Mouse (Mus musculus): Measurements from ENCODE around the gene Hoxa9.
A peak's percentile ranks its signal among the peaks of the same experiment; 100 is the strongest.

Hoxa9 gene

GRCm38 (mm10) chr6:52208868-52209684 is 21.8 kb downstream of the Hoxa9 start:
- H3K36me3 ChIP-seq (ENCODE audit: insufficient read depth, low read length), result no peaks in the 10 kb centered on the region
- H3K9me3 ChIP-seq (ENCODE audit: low read length), result no peaks in the 10 kb centered on the region
- TF ChIP-seq NANOG (IDR thresholded peaks at IDR 0.05; ENCODE audit: borderline replicate concordance, low read length), result no peak

DNA sequence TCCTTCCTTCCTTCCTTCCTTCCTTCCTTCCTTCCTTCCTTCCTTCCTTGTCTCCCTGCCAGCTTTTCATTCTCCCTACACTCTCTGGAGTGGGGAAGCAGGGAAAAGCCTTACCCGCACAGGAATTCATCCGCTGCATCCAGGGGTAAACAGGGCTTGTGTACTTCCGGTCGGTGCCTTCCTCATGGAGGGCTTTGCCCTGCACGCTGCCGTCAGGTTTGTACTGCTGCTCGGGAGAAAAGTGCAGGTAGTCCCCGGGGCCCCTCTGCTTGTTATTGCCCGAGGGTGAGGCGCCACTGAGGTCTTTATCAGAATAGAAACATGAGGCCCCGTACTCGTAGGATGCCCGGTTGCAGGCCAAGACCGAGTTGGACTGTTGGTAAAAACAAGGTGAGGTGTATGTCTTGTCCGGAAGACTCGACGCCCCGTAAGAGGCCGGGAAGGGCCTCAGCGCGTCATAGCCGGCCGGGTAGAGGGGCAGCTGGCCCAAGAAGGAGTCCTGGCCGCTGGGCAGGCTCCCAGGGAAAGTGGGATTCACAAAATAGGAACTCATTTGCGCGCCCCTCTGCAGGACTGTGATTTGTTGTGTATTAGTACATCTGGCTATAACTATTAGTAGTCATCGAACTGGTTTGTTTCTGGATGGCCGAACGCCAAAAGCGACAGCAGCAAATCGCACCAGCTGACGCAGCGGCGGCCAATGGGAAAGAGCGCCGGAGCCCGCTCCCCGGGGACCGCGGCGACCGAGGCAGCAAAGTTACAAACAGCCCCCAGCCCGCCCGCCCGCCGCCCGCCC is 22.6 kb downstream of the Hoxa9 start, which contains the start of gene Hoxa6:
Gene Hoxa6 (minus strand): TSS at position 651 of the 796 bp plus-strand sequence.
- Histone ChIP-seq H3K36me3 (ENCODE audit: insufficient read depth, low read length) (no peaks in the 10 kb centered on the region), H3K4me1 (replicated peaks; ENCODE audit: low read depth, low read length) (peaks cover 61% of the 10 kb centered on the region), H3K27me3 (ENCODE audit: insufficient read depth, low read length) (peaks cover 98% of the 10 kb centered on the region), H3K9me3 (ENCODE audit: low read length) (no peaks in the 10 kb centered on the region), H3K4me3 (replicated peaks; ENCODE audit: low read length) (peak within 1 kb of the TSS; percentile 52; the same call in 1 of the 2 replicates)
- no peak for TF ChIP-seq NANOG (IDR thresholded peaks at IDR 0.05; ENCODE audit: borderline replicate concordance, low read length)
- no peak for TF ChIP-seq POU5F1 (IDR thresholded peaks at IDR 0.05; ENCODE audit: borderline replicate concordance, low read length)
- TF ChIP-seq CTCF (conservative IDR thresholded peaks at IDR 0.05; ENCODE audit: low read length), result no peak

More at GRCm38 (mm10) chr6:52208868-52209684, 21.8 kb downstream of the Hoxa9 start:
- Histone ChIP-seq H3K4me3 (replicated peaks; ENCODE audit: low read length) (peak overlapping the region; percentile 52; the same call in 1 of the 2 replicates), H3K4me1 (replicated peaks; ENCODE audit: low read depth, low read length) (peaks cover 61% of the 10 kb centered on the region), H3K27me3 (ENCODE audit: insufficient read depth, low read length) (peaks cover 98% of the 10 kb centered on the region)

- H3K4me1 ChIP-seq (replicated peaks; ENCODE audit: low read depth, low read length), result peaks cover 61% of the 10 kb centered on the region
- TF ChIP-seq CTCF (conservative IDR thresholded peaks at IDR 0.05; ENCODE audit: low read length) (no peak), POU5F1 (IDR thresholded peaks at IDR 0.05; ENCODE audit: borderline replicate concordance, low read length) (no peak), NANOG (IDR thresholded peaks at IDR 0.05; ENCODE audit: borderline replicate concordance, low read length) (no peak)
These were observed 23.3 kb downstream of the Hoxa9 start for GRCm38 (mm10) chr6:52207684-52207976.

DNA sequence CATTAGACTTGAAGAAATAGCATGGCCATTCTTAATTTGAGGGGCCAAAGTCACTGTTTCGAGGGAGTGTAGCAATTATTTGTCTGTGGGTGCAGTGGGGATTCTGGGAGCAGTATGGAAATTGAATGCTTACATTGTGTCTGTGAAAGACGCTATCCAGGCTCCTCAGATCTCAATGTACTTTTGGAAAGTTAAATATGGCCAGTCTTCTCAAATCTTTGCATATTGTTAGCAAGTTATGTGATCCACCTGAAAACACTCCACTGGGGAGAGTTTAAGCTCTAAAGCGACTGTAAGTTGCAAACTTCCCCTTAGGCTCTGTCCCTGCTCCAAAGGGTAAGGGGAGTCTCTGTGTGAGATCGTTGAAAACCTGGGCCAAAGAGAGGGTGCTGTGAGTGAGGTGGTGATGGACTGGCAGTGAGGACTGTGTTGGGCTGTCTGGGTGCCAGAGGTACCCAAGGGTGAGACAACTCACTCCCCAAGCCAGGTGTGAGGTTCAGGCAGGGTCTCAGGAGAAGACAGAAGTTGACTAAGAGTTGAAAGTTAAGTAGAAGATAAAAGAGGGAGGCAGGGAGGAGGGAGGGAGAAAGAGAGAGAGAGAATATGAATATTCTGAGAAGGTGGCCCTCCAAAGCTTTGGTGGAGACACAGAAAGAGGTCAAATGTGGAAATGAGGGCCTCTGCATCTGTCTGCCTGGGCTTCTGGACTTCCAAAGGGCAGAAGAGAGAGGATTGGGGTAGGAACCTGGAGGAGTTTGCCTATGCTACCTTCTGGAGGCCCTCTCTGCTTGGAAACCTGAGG is 23.8 kb downstream of the Hoxa9 start:
- peaks cover 98% of the 10 kb centered on the region for H3K27me3 ChIP-seq (ENCODE audit: insufficient read depth, low read length)
- no peaks in the 10 kb centered on the region for H3K9me3 ChIP-seq (ENCODE audit: low read length)
- TF ChIP-seq CTCF (conservative IDR thresholded peaks at IDR 0.05; ENCODE audit: low read length) (no peak), NANOG (IDR thresholded peaks at IDR 0.05; ENCODE audit: borderline replicate concordance, low read length) (no peak), POU5F1 (IDR thresholded peaks at IDR 0.05; ENCODE audit: borderline replicate concordance, low read length) (no peak)
- H3K36me3 ChIP-seq (ENCODE audit: insufficient read depth, low read length), result no peaks in the 10 kb centered on the region
- H3K4me3 ChIP-seq (replicated peaks; ENCODE audit: low read length), result no peak overlapping the region
- peaks cover 59% of the 10 kb centered on the region for H3K4me1 ChIP-seq (replicated peaks; ENCODE audit: low read depth, low read length)

More at GRCm38 (mm10) chr6:52207684-52207976, 23.3 kb downstream of the Hoxa9 start:
- peaks cover 98% of the 10 kb centered on the region for H3K27me3 ChIP-seq (ENCODE audit: insufficient read depth, low read length)
- H3K9me3 ChIP-seq (ENCODE audit: low read length), result no peaks in the 10 kb centered on the region
- H3K4me3 ChIP-seq (replicated peaks; ENCODE audit: low read length), result no peak overlapping the region
- H3K36me3 ChIP-seq (ENCODE audit: insufficient read depth, low read length), result no peaks in the 10 kb centered on the region

- no peak for TF ChIP-seq CTCF (conservative IDR thresholded peaks at IDR 0.05; ENCODE audit: low read length)
- TF ChIP-seq NANOG (IDR thresholded peaks at IDR 0.05; ENCODE audit: borderline replicate concordance, low read length), result no peak
- TF ChIP-seq POU5F1 (IDR thresholded peaks at IDR 0.05; ENCODE audit: borderline replicate concordance, low read length), result no peak
- H3K9me3 ChIP-seq (ENCODE audit: low read length), result no peaks in the 10 kb centered on the region
These were observed 25.0 kb downstream of the Hoxa9 start for GRCm38 (mm10) chr6:52205638-52206621.

GRCm38 (mm10) chr6:52205221-52205620 is 25.7 kb downstream of the Hoxa9 start:
- no peaks in the 10 kb centered on the region for H3K9me3 ChIP-seq (ENCODE audit: low read length)
- H3K4me3 ChIP-seq (replicated peaks; ENCODE audit: low read length), result no peak overlapping the region
- H3K4me1 ChIP-seq (replicated peaks; ENCODE audit: low read depth, low read length), result peaks cover 53% of the 10 kb centered on the region
- no peaks in the 10 kb centered on the region for H3K36me3 ChIP-seq (ENCODE audit: insufficient read depth, low read length)
- no peak for TF ChIP-seq NANOG (IDR thresholded peaks at IDR 0.05; ENCODE audit: borderline replicate concordance, low read length)
- no peak for TF ChIP-seq POU5F1 (IDR thresholded peaks at IDR 0.05; ENCODE audit: borderline replicate concordance, low read length)
- no peak for TF ChIP-seq CTCF (conservative IDR thresholded peaks at IDR 0.05; ENCODE audit: low read length)
- H3K27me3 ChIP-seq (ENCODE audit: insufficient read depth, low read length), result peaks cover 99% of the 10 kb centered on the region

More at GRCm38 (mm10) chr6:52205638-52206621, 25.0 kb downstream of the Hoxa9 start:
- peaks cover 48% of the 10 kb centered on the region for H3K4me1 ChIP-seq (replicated peaks; ENCODE audit: low read depth, low read length)
- 0 out of 2 replicates have a peak overlapping the region, but pooled peaks have one; percentile 32 for H3K4me3 ChIP-seq (replicated peaks; ENCODE audit: low read length)
- H3K27me3 ChIP-seq (ENCODE audit: insufficient read depth, low read length), result peaks cover 98% of the 10 kb centered on the region
- no peaks in the 10 kb centered on the region for H3K36me3 ChIP-seq (ENCODE audit: insufficient read depth, low read length)

DNA sequence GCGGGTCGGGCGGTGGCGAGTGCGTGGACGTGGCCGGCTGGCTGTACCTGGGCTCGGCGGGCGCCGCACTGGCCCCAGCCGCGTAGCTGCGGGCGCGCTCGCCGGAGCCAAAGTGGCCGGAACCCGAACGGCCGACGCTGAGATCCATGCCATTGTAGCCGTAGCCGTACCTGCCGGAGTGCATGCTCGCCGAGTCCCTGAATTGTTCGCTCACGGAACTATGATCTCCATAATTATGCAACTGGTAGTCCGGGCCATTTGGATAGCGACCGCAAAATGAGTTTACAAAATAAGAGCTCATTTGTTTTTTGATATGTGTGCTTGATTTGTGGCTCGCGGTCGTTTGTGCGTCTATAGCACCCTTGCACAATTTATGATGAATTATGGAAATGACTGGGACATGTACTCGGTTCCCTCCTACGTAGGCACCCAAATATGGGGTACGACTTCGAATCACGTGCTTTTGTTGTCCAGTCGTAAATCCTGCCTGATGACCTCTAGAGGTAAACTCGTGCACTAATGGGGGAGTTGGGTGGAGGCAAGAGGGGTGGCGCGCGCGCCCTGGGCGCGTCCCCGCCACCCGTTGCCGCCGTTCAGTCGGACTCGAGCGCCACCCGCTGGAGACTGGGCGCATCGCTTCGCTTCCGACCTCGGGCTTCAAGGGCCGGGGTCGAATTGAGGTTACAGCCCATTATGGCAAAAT is 26.7 kb downstream of the Hoxa9 start, which contains the start of gene Hoxa5:
Gene Hoxa5 (minus strand): TSS at position 538 of the 703 bp plus-strand sequence.
- H3K36me3 ChIP-seq (ENCODE audit: insufficient read depth, low read length), result no peaks in the 10 kb centered on the region
- H3K4me1 ChIP-seq (replicated peaks; ENCODE audit: low read depth, low read length), result peaks cover 55% of the 10 kb centered on the region
- TF ChIP-seq NANOG (IDR thresholded peaks at IDR 0.05; ENCODE audit: borderline replicate concordance, low read length) (no peak), CTCF (conservative IDR thresholded peaks at IDR 0.05; ENCODE audit: low read length) (peak; percentile 38)
- H3K27me3 ChIP-seq (ENCODE audit: insufficient read depth, low read length), result peaks cover 99% of the 10 kb centered on the region
- peak within 1 kb of the TSS; percentile 78 for H3K4me3 ChIP-seq (replicated peaks; ENCODE audit: low read length)
- H3K9me3 ChIP-seq (ENCODE audit: low read length), result no peaks in the 10 kb centered on the region
